Mouse (Mus musculus): Measurements from ENCODE around the gene Lix1. TPM values are rescaled to one million over a fixed set of nuclear protein-coding genes. Genes with fewer than 3 reads are reported as not detected.
A peak's percentile ranks its signal among the peaks of the same experiment; 100 is the strongest.
"Not testable (repeated sequence)": the region's sequence is repeated elsewhere in the genome, so short reads cannot be mapped to it uniquely, and the experiment has no call there.

Gene Lix1
- polyA plus RNA-seq, 1 experiment from 2014 or later: 8.2 TPM

- no peaks in the 10 kb centered on the region for H3K9me3 ChIP-seq (ENCODE audit: control insufficient read depth, low read length)
- no peak overlapping the region for H3K27ac ChIP-seq (ENCODE audit: low read depth, low read length)
- H3K4me1 ChIP-seq (ENCODE audit: control insufficient read depth, insufficient read depth, low read length): peaks cover 6% of the 10 kb centered on the region; the same call in 1 of the 2 replicates
- no peak for ATAC-seq (ENCODE audit: low FRiP score, low TSS enrichment)
- no peak overlapping the region for H3K4me3 ChIP-seq (ENCODE audit: low read length)
- H3K9ac ChIP-seq (ENCODE audit: low read depth, low read length): no peak overlapping the region
- H3K4me2 ChIP-seq (replicated peaks; ENCODE audit: low read depth, low read length): no peak overlapping the region
- H3K36me3 ChIP-seq (ENCODE audit: control insufficient read depth, insufficient read depth, low read length): no peaks in the 10 kb centered on the region
- 80% methylated on average over 1 of the region's 1 CpGs for WGBS
- H3K27me3 ChIP-seq (ENCODE audit: control insufficient read depth, insufficient read depth, low read length): no peaks in the 10 kb centered on the region
Measured at GRCm38 (mm10) chr17:17451102-17451501, 48.6 kb downstream of the Lix1 start.

- H3K27ac ChIP-seq (ENCODE audit: low read depth, low read length): no peak overlapping the region
- WGBS: 64% methylated on average over 3 of the region's 3 CpGs
- H3K9me3 ChIP-seq (ENCODE audit: control insufficient read depth, low read length): no peaks in the 10 kb centered on the region
- no peak overlapping the region for H3K4me3 ChIP-seq (ENCODE audit: low read length)
- no peak for ATAC-seq (ENCODE audit: low FRiP score, low TSS enrichment)
- H3K36me3 ChIP-seq (ENCODE audit: control insufficient read depth, insufficient read depth, low read length): no peaks in the 10 kb centered on the region
- H3K27me3 ChIP-seq (ENCODE audit: control insufficient read depth, insufficient read depth, low read length): no peaks in the 10 kb centered on the region
- peaks cover 6% of the 10 kb centered on the region; the same call in 1 of the 2 replicates for H3K4me1 ChIP-seq (ENCODE audit: control insufficient read depth, insufficient read depth, low read length)
- no peak overlapping the region for H3K4me2 ChIP-seq (replicated peaks; ENCODE audit: low read depth, low read length)
- H3K9ac ChIP-seq (ENCODE audit: low read depth, low read length): no peak overlapping the region
Measured at GRCm38 (mm10) chr17:17452617-17453016, 50.1 kb downstream of the Lix1 start.

GRCm38 (mm10) chr17:17454573-17454972 lies 52.1 kb downstream of the Lix1 start:
- Histone ChIP-seq H3K9ac (ENCODE audit: low read depth, low read length) (no peak overlapping the region), H3K36me3 (ENCODE audit: control insufficient read depth, insufficient read depth, low read length) (no peaks in the 10 kb centered on the region), H3K27ac (ENCODE audit: low read depth, low read length) (no peak overlapping the region), H3K4me2 (replicated peaks; ENCODE audit: low read depth, low read length) (no peak overlapping the region), H3K27me3 (ENCODE audit: control insufficient read depth, insufficient read depth, low read length) (no peaks in the 10 kb centered on the region), H3K9me3 (ENCODE audit: control insufficient read depth, low read length) (no peaks in the 10 kb centered on the region), H3K4me3 (ENCODE audit: low read length) (no peak overlapping the region), H3K4me1 (ENCODE audit: control insufficient read depth, insufficient read depth, low read length) (peaks cover 1% of the 10 kb centered on the region; the same call in 1 of the 2 replicates)
- 77% methylated on average over 1 of the region's 1 CpGs for WGBS
- no peak for ATAC-seq (ENCODE audit: low FRiP score, low TSS enrichment)

GRCm38 (mm10) chr17:17485789-17486188 lies 83.3 kb downstream of the Lix1 start:
- WGBS: 69% methylated on average over 2 of the region's 2 CpGs
- Histone ChIP-seq H3K9ac (ENCODE audit: low read depth, low read length) (no peak overlapping the region), H3K9me3 (ENCODE audit: control insufficient read depth, low read length) (no peaks in the 10 kb centered on the region), H3K4me3 (ENCODE audit: low read length) (no peak overlapping the region), H3K27me3 (ENCODE audit: control insufficient read depth, insufficient read depth, low read length) (no peaks in the 10 kb centered on the region), H3K4me2 (replicated peaks; ENCODE audit: low read depth, low read length) (no peak overlapping the region), H3K36me3 (ENCODE audit: control insufficient read depth, insufficient read depth, low read length) (no peaks in the 10 kb centered on the region), H3K27ac (ENCODE audit: low read depth, low read length) (no peak overlapping the region), H3K4me1 (ENCODE audit: control insufficient read depth, insufficient read depth, low read length) (peaks cover 6% of the 10 kb centered on the region; the same call in 1 of the 2 replicates)
- no peak for ATAC-seq (ENCODE audit: low FRiP score, low TSS enrichment)

- H3K4me1 ChIP-seq (ENCODE audit: control insufficient read depth, insufficient read depth, low read length): peaks cover 10% of the 10 kb centered on the region; the same call in 1 of the 2 replicates
Measured at GRCm38 (mm10) chr17:17490820-17491621, 88.5 kb downstream of the Lix1 start.

GRCm38 (mm10) chr17:17491622-17492001 lies 89.1 kb downstream of the Lix1 start:
- peak; percentile 71 for ATAC-seq (ENCODE audit: low FRiP score, low TSS enrichment)
- Histone ChIP-seq H3K4me3 (ENCODE audit: low read length) (peak overlapping the region; percentile 14; the same call in 1 of the 2 replicates), H3K27ac (ENCODE audit: low read depth, low read length) (peak overlapping the region; percentile 73), H3K9me3 (ENCODE audit: control insufficient read depth, low read length) (no peaks in the 10 kb centered on the region), H3K4me2 (replicated peaks; ENCODE audit: low read depth, low read length) (peak overlapping the region; percentile 24), H3K36me3 (ENCODE audit: control insufficient read depth, insufficient read depth, low read length) (no peaks in the 10 kb centered on the region), H3K4me1 (ENCODE audit: control insufficient read depth, insufficient read depth, low read length) (peaks cover 10% of the 10 kb centered on the region; the same call in 1 of the 2 replicates), H3K27me3 (ENCODE audit: control insufficient read depth, insufficient read depth, low read length) (no peaks in the 10 kb centered on the region), H3K9ac (ENCODE audit: low read depth, low read length) (no peak overlapping the region)
- WGBS: 19% methylated on average over 7 of the region's 7 CpGs

More at GRCm38 (mm10) chr17:17490820-17491621, 88.5 kb downstream of the Lix1 start:
- Histone ChIP-seq H3K4me2 (replicated peaks; ENCODE audit: low read depth, low read length) (peak overlapping the region; percentile 24), H3K4me3 (ENCODE audit: low read length) (peak overlapping the region; percentile 14; the same call in 1 of the 2 replicates), H3K36me3 (ENCODE audit: control insufficient read depth, insufficient read depth, low read length) (no peaks in the 10 kb centered on the region), H3K27me3 (ENCODE audit: control insufficient read depth, insufficient read depth, low read length) (no peaks in the 10 kb centered on the region), H3K9ac (ENCODE audit: low read depth, low read length) (no peak overlapping the region), H3K27ac (ENCODE audit: low read depth, low read length) (peak overlapping the region; percentile 77), H3K9me3 (ENCODE audit: control insufficient read depth, low read length) (no peaks in the 10 kb centered on the region)
- peak; percentile 96 for ATAC-seq (ENCODE audit: low FRiP score, low TSS enrichment)
- 16% methylated on average over 12 of the region's 15 CpGs for WGBS

GRCm38 (mm10) chr17:17492116-17492515 lies 89.6 kb downstream of the Lix1 start:
- no peak for ATAC-seq (ENCODE audit: low FRiP score, low TSS enrichment)
- Histone ChIP-seq H3K27me3 (ENCODE audit: control insufficient read depth, insufficient read depth, low read length) (no peaks in the 10 kb centered on the region), H3K4me2 (replicated peaks; ENCODE audit: low read depth, low read length) (no peak overlapping the region), H3K27ac (ENCODE audit: low read depth, low read length) (peak overlapping the region; percentile 73; the same call in 1 of the 2 replicates), H3K9ac (ENCODE audit: low read depth, low read length) (no peak overlapping the region), H3K4me3 (ENCODE audit: low read length) (no peak overlapping the region), H3K9me3 (ENCODE audit: control insufficient read depth, low read length) (no peaks in the 10 kb centered on the region), H3K4me1 (ENCODE audit: control insufficient read depth, insufficient read depth, low read length) (peaks cover 10% of the 10 kb centered on the region; the same call in 1 of the 2 replicates), H3K36me3 (ENCODE audit: control insufficient read depth, insufficient read depth, low read length) (no peaks in the 10 kb centered on the region)
- 68% methylated on average over 8 of the region's 8 CpGs for WGBS

- H3K27ac ChIP-seq (ENCODE audit: low read depth, low read length); H3K27me3 ChIP-seq (ENCODE audit: control insufficient read depth, insufficient read depth, low read length); H3K36me3 ChIP-seq (ENCODE audit: control insufficient read depth, insufficient read depth, low read length); H3K9ac ChIP-seq (ENCODE audit: low read depth, low read length); ATAC-seq (ENCODE audit: low FRiP score, low TSS enrichment); H3K4me1 ChIP-seq (ENCODE audit: control insufficient read depth, insufficient read depth, low read length); H3K4me3 ChIP-seq (ENCODE audit: low read length); H3K4me2 ChIP-seq (replicated peaks; ENCODE audit: low read depth, low read length); H3K9me3 ChIP-seq (ENCODE audit: control insufficient read depth, low read length): not testable (repeated sequence)
Measured at GRCm38 (mm10) chr17:17496234-17496633, 93.8 kb downstream of the Lix1 start.

- H3K4me1 ChIP-seq (ENCODE audit: control insufficient read depth, insufficient read depth, low read length): no peaks in the 10 kb centered on the region
- no peaks in the 10 kb centered on the region for H3K36me3 ChIP-seq (ENCODE audit: control insufficient read depth, insufficient read depth, low read length)
- H3K27me3 ChIP-seq (ENCODE audit: control insufficient read depth, insufficient read depth, low read length): no peaks in the 10 kb centered on the region
- no peak overlapping the region for H3K4me3 ChIP-seq (ENCODE audit: low read length)
- no peaks in the 10 kb centered on the region for H3K9me3 ChIP-seq (ENCODE audit: control insufficient read depth, low read length)
- no peak overlapping the region for H3K9ac ChIP-seq (ENCODE audit: low read depth, low read length)
- WGBS: 70% methylated on average over 7 of the region's 7 CpGs
- H3K4me2 ChIP-seq (replicated peaks; ENCODE audit: low read depth, low read length): no peak overlapping the region
- no peak for ATAC-seq (ENCODE audit: low FRiP score, low TSS enrichment)
- H3K27ac ChIP-seq (ENCODE audit: low read depth, low read length): no peak overlapping the region
Measured at GRCm38 (mm10) chr17:17496730-17497129, 94.3 kb downstream of the Lix1 start.
